Mouse (Mus musculus): ENCODE results near the gene Slc25a10. TPM values are rescaled to one million over a fixed set of nuclear protein-coding genes. Genes with fewer than 3 reads are reported as not detected.
A peak's percentile ranks its signal among the peaks of the same experiment; 100 is the strongest.

The Slc25a10 gene
- total and polyA plus RNA-seq, 3 experiments: 52.0 to 53.6 TPM; not detected in 1

DNA sequence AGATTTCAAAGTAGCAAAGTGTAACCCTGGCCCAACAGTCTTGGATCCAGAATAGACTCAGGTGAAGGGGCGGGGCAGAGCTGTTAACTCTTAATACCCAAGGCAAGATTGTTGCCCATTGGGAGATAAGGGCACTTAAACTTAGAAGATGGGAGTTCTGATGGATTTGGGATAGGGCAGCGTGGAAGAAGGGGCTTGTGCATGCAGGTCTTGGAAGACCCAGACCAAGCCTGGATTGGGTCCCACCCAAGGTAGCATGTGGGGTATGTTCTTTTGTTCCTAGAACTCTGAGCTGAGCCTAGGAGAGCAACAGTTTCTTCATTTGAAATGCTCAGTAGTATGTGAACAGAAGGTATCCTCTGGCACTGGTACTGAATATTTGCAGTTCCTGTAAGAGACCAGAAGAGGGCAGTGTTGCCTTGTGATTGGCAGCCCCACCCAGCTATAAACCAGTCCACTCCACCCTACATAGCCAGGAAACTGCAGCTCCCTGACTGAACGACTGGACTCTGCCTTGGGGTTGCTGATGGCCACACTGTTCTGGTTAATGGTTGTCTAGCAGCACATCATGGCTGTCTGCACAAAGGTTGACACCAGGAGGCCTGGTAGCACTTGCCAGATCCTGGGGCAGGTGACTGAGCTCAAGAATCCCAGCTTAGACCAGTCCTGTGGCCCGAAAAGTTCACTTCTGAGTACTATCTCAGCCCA lies 2.4 kb upstream of the Slc25a10 start (continued):
- peak; percentile 85 for TF ChIP-seq MAZ (IDR thresholded peaks at IDR 0.05; ENCODE audit: low read depth, low read length)

DNA sequence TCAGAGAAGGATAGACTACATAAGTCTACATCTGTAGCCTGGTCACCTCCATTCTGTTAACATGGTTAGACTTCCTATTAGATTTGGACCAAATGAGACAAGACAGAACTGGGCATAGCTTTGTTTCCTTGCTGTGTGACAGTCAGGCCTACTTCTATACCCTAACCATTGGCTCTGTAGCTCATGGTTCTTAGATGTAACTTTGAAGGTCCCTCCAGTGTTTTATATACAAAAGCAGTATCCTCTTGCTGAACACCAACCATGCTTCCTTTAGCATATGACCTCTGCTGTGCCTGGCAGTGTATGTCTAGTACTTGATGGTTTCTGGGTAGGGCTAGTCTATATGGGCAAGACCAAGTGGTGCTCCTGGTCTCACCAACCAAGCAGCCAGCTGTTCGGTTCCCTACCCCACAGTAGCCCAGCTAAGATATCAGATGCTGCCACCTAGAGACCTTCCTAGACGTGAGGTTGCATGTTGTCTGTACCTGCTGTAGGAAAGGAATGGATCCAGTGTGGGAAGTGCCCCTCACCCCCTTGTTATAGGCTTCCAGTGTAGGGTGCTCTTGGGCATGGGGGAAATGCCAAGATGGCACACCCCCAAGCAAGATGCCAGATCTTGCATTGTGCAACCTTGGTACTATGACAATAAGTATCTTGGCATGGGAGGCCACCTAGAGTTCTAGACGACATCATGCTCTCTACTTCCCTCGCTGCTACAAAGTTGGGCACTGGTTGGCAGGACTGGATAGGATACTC lies 1.2 kb upstream of the Slc25a10 start:
- Histone ChIP-seq H3K36me3 (ENCODE audit: control insufficient read depth in 1 of 2, insufficient read depth in 2 of 2, low read length in 2 of 2) (peaks cover 7 to 21% of the 10 kb centered on the region in 2 experiments), H3K27me3 (ENCODE audit: control insufficient read depth in 1 of 2, insufficient read depth in 2 of 2, low read length in 2 of 2) (no peaks in the 10 kb centered on the region), H3K27ac (ENCODE audit: control insufficient read depth, low read depth, low read length) (no peak overlapping the region; the same call in 1 of the 2 replicates), H3K4me3 (ENCODE audit: control insufficient read depth in 1 of 2, insufficient read depth in 1 of 2, low read depth in 2 of 2, low read length in 2 of 2) (no peak overlapping the region), H3K9ac (ENCODE audit: control insufficient read depth, low read depth, low read length, poor library complexity, severe bottlenecking) (peak overlapping the region; percentile 68), H3K79me2 (ENCODE audit: control insufficient read depth, insufficient read depth, low read length, poor library complexity) (peaks cover 37% of the 10 kb centered on the region), H3K4me1 (ENCODE audit: control insufficient read depth in 1 of 2, insufficient read depth in 2 of 2, low read length in 2 of 2) (peaks cover 3 to 26% of the 10 kb centered on the region in 2 experiments; a peak in 3 of 4 replicates), H3K9me3 (replicated peaks; ENCODE audit: insufficient read depth, low read length) (no peaks in the 10 kb centered on the region)
- peak; percentile 54 for DNase-seq (ENCODE audit: low read depth, low spot score)
- peak; percentile 86 for TF ChIP-seq POLR2AphosphoS2 (IDR thresholded peaks at IDR 0.05; ENCODE audit: low read length)
- peak; percentile 77; the same call in 1 of the 2 replicates for TF ChIP-seq ZMIZ1 (IDR thresholded peaks at IDR 0.05; ENCODE audit: low read depth, low read length)
- peak; percentile 6; the same call in 1 of the 2 replicates for TF ChIP-seq SMC3 (IDR thresholded peaks at IDR 0.05; ENCODE audit: low read depth, low read length)
- no peak for TF ChIP-seq TBP (IDR thresholded peaks at IDR 0.05; ENCODE audit: low read depth, low read length)
- peak; percentile 16 to 55; a peak in 3 of 4 replicates for TF ChIP-seq POLR2A (IDR thresholded peaks at IDR 0.05; ENCODE audit: control insufficient read depth in 1 of 2, insufficient read depth in 1 of 2, low read depth in 1 of 2, low read length in 2 of 2, poor library complexity in 1 of 2)
- peak in 1 of 3 experiments; percentile 26; a peak in 2 of 6 replicates for TF ChIP-seq CTCF (IDR thresholded peaks at IDR 0.05 in 2 of 3, conservative IDR thresholded peaks at IDR 0.05 in 1 of 3; ENCODE audit: control insufficient read depth in 1 of 3, insufficient read depth in 1 of 3, low read depth in 2 of 3, low read length in 3 of 3, poor library complexity in 1 of 3, severe bottlenecking in 1 of 3)
- no peak for TF ChIP-seq UBTF (IDR thresholded peaks at IDR 0.05; ENCODE audit: borderline replicate concordance, insufficient read depth, low read depth, low read length)

GRCm38 (mm10) chr11:120492024-120492877 lies 611 bp downstream of the Slc25a10 start:
- H3K4me1 ChIP-seq (ENCODE audit: control insufficient read depth in 1 of 2, insufficient read depth in 2 of 2, low read length in 2 of 2): peaks cover 0 to 20% of the 10 kb centered on the region in 2 experiments; a peak in 2 of 4 replicates
- TF ChIP-seq MXI1 (IDR thresholded peaks at IDR 0.05; ENCODE audit: low read depth, low read length) (peak; percentile 93), MYC (IDR thresholded peaks at IDR 0.05; ENCODE audit: low read depth, low read length) (peak; percentile 92), CTCF (IDR thresholded peaks at IDR 0.05 in 2 of 3, conservative IDR thresholded peaks at IDR 0.05 in 1 of 3; ENCODE audit: control insufficient read depth in 1 of 3, insufficient read depth in 1 of 3, low read depth in 2 of 3, low read length in 3 of 3, poor library complexity in 1 of 3, severe bottlenecking in 1 of 3) (peak; percentile 12 to 35 (median 14); a peak in 3 of 6 replicates), ZKSCAN1 (IDR thresholded peaks at IDR 0.05; ENCODE audit: low read depth, low read length) (no peak), ETS1 (IDR thresholded peaks at IDR 0.05; ENCODE audit: low read depth, low read length) (peak; percentile 47; the same call in 1 of the 2 replicates), NELFE (IDR thresholded peaks at IDR 0.05; ENCODE audit: low read depth, low read length) (no peak), SIN3A (IDR thresholded peaks at IDR 0.05; ENCODE audit: low read length) (peak; percentile 94), RAD21 (IDR thresholded peaks at IDR 0.05; ENCODE audit: low read depth, low read length) (peak; percentile 34), TBP (IDR thresholded peaks at IDR 0.05; ENCODE audit: low read depth, low read length) (peak; percentile 67), ELF1 (IDR thresholded peaks at IDR 0.05; ENCODE audit: low read depth, low read length) (no peak), USF1 (IDR thresholded peaks at IDR 0.05; ENCODE audit: low read depth, low read length) (peak; percentile 88), CHD2 (IDR thresholded peaks at IDR 0.05; ENCODE audit: low read length) (no peak; the same call in 1 of the 2 replicates), UBTF (IDR thresholded peaks at IDR 0.05; ENCODE audit: borderline replicate concordance, insufficient read depth, low read depth, low read length) (0 out of 2 replicates have a peak, but pooled peaks have one; percentile 2), MAX (IDR thresholded peaks at IDR 0.05; ENCODE audit: low read length) (peak; percentile 95), JUND (IDR thresholded peaks at IDR 0.05; ENCODE audit: low read depth, low read length) (no peak), USF2 (IDR thresholded peaks at IDR 0.05; ENCODE audit: borderline replicate concordance in 1 of 2, insufficient read depth in 1 of 2, low read depth in 1 of 2, low read length in 2 of 2) (no peak), ZMIZ1 (IDR thresholded peaks at IDR 0.05; ENCODE audit: low read depth, low read length) (peak; percentile 44; the same call in 1 of the 2 replicates), MYB (IDR thresholded peaks at IDR 0.05; ENCODE audit: low read depth, low read length) (no peak), MAZ (IDR thresholded peaks at IDR 0.05; ENCODE audit: low read depth, low read length) (peak; percentile 79; the same call in 1 of the 2 replicates), SMC3 (IDR thresholded peaks at IDR 0.05; ENCODE audit: low read depth, low read length) (peak; percentile 26)

More at GRCm38 (mm10) chr11:120492024-120492877, 611 bp downstream of the Slc25a10 start:
- Histone ChIP-seq H3K27ac (ENCODE audit: control insufficient read depth, low read depth, low read length) (peak overlapping the region; percentile 54), H3K9me3 (replicated peaks; ENCODE audit: insufficient read depth, low read length) (no peaks in the 10 kb centered on the region), H3K9ac (ENCODE audit: control insufficient read depth, low read depth, low read length, poor library complexity, severe bottlenecking) (peak overlapping the region; percentile 87), H3K36me3 (ENCODE audit: control insufficient read depth in 1 of 2, insufficient read depth in 2 of 2, low read length in 2 of 2) (peaks cover 0 to 11% of the 10 kb centered on the region in 2 experiments; a peak in 3 of 4 replicates), H3K4me3 (ENCODE audit: control insufficient read depth in 1 of 2, insufficient read depth in 1 of 2, low read depth in 2 of 2, low read length in 2 of 2) (peak overlapping the region; percentile 63 to 80), H3K79me2 (ENCODE audit: control insufficient read depth, insufficient read depth, low read length, poor library complexity) (peaks cover 20% of the 10 kb centered on the region), H3K27me3 (ENCODE audit: control insufficient read depth in 1 of 2, insufficient read depth in 2 of 2, low read length in 2 of 2) (no peaks in the 10 kb centered on the region)
- DNase-seq (ENCODE audit: low read depth, low spot score): peak; percentile 88

Data from MEL (cell line).